Mouse (Mus musculus): ENCODE data around the gene Arhgap8. TPM values are rescaled to one million over a fixed set of nuclear protein-coding genes. Genes with fewer than 3 reads are reported as not detected.

Arhgap8 gene
- polyA plus RNA-seq, 1 experiment from 2014 or later: 26.4 TPM

- Histone ChIP-seq H3K9me3 (ENCODE audit: control insufficient read depth, low read length) (no peaks in the 10 kb centered on the region; the same call in 1 of the 2 replicates), H3K4me1 (replicated peaks; ENCODE audit: control insufficient read depth, insufficient read depth, low read length) (peaks cover 14% of the 10 kb centered on the region; the same call in 1 of the 2 replicates), H3K4me2 (ENCODE audit: low read depth, low read length) (no peak overlapping the region), H3K4me3 (ENCODE audit: low read length) (no peak overlapping the region), H3K9ac (ENCODE audit: low read length) (no peak overlapping the region), H3K36me3 (ENCODE audit: control insufficient read depth, insufficient read depth, low read length) (peaks cover 19% of the 10 kb centered on the region), H3K27ac (ENCODE audit: low read length) (no peak overlapping the region), H3K27me3 (ENCODE audit: control insufficient read depth, insufficient read depth, low read depth, low read length) (no peaks in the 10 kb centered on the region)
- WGBS: 52% methylated on average over 6 of the region's 6 CpGs
- peak; percentile 32 for ATAC-seq (ENCODE audit: low read depth)
Observed at GRCm38 (mm10) chr15:84689356-84689755, 30.5 kb upstream of the Arhgap8 start.

- WGBS: 91% methylated on average over 6 of the region's 6 CpGs
- Histone ChIP-seq H3K27me3 (ENCODE audit: control insufficient read depth, insufficient read depth, low read depth, low read length) (no peaks in the 10 kb centered on the region), H3K4me1 (replicated peaks; ENCODE audit: control insufficient read depth, insufficient read depth, low read length) (peaks cover 14% of the 10 kb centered on the region; the same call in 1 of the 2 replicates), H3K36me3 (ENCODE audit: control insufficient read depth, insufficient read depth, low read length) (peaks cover 19% of the 10 kb centered on the region), H3K27ac (ENCODE audit: low read length) (no peak overlapping the region), H3K9ac (ENCODE audit: low read length) (no peak overlapping the region), H3K4me2 (ENCODE audit: low read depth, low read length) (no peak overlapping the region), H3K9me3 (ENCODE audit: control insufficient read depth, low read length) (no peaks in the 10 kb centered on the region; the same call in 1 of the 2 replicates), H3K4me3 (ENCODE audit: low read length) (no peak overlapping the region)
- ATAC-seq (ENCODE audit: low read depth): no peak
Observed at GRCm38 (mm10) chr15:84691513-84691912, 28.3 kb upstream of the Arhgap8 start.

GRCm38 (mm10) chr15:84692645-84693044 lies 27.2 kb upstream of the Arhgap8 start:
- Histone ChIP-seq H3K27ac (ENCODE audit: low read length) (no peak overlapping the region), H3K4me3 (ENCODE audit: low read length) (no peak overlapping the region), H3K9ac (ENCODE audit: low read length) (no peak overlapping the region), H3K36me3 (ENCODE audit: control insufficient read depth, insufficient read depth, low read length) (peaks cover 19% of the 10 kb centered on the region), H3K9me3 (ENCODE audit: control insufficient read depth, low read length) (no peaks in the 10 kb centered on the region), H3K27me3 (ENCODE audit: control insufficient read depth, insufficient read depth, low read depth, low read length) (no peaks in the 10 kb centered on the region), H3K4me2 (ENCODE audit: low read depth, low read length) (no peak overlapping the region), H3K4me1 (replicated peaks; ENCODE audit: control insufficient read depth, insufficient read depth, low read length) (peaks cover 14% of the 10 kb centered on the region; the same call in 1 of the 2 replicates)
- no peak for ATAC-seq (ENCODE audit: low read depth)
- WGBS: 78% methylated on average over 7 of the region's 7 CpGs

- no peak overlapping the region for H3K9ac ChIP-seq (ENCODE audit: low read length)
- H3K36me3 ChIP-seq (ENCODE audit: control insufficient read depth, insufficient read depth, low read length): peaks cover 18% of the 10 kb centered on the region
- H3K4me3 ChIP-seq (ENCODE audit: low read length): no peak overlapping the region
- no peak overlapping the region for H3K27ac ChIP-seq (ENCODE audit: low read length)
- ATAC-seq (ENCODE audit: low read depth): no peak
- WGBS: 74% methylated on average over 4 of the region's 4 CpGs
- H3K4me2 ChIP-seq (ENCODE audit: low read depth, low read length): no peak overlapping the region
- H3K27me3 ChIP-seq (ENCODE audit: control insufficient read depth, insufficient read depth, low read depth, low read length): no peaks in the 10 kb centered on the region
- H3K4me1 ChIP-seq (replicated peaks; ENCODE audit: control insufficient read depth, insufficient read depth, low read length): no peaks in the 10 kb centered on the region
- H3K9me3 ChIP-seq (ENCODE audit: control insufficient read depth, low read length): no peaks in the 10 kb centered on the region
Observed at GRCm38 (mm10) chr15:84696021-84696420, 23.8 kb upstream of the Arhgap8 start.

- no peak for ATAC-seq (ENCODE audit: low read depth)
- H3K9ac ChIP-seq (ENCODE audit: low read length): no peak overlapping the region
- no peaks in the 10 kb centered on the region for H3K27me3 ChIP-seq (ENCODE audit: control insufficient read depth, insufficient read depth, low read depth, low read length)
- H3K4me2 ChIP-seq (ENCODE audit: low read depth, low read length): no peak overlapping the region
- H3K4me1 ChIP-seq (replicated peaks; ENCODE audit: control insufficient read depth, insufficient read depth, low read length): no peaks in the 10 kb centered on the region
- H3K4me3 ChIP-seq (ENCODE audit: low read length): no peak overlapping the region
- WGBS: 63% methylated on average over 11 of the region's 11 CpGs
- no peaks in the 10 kb centered on the region for H3K9me3 ChIP-seq (ENCODE audit: control insufficient read depth, low read length)
- no peak overlapping the region for H3K27ac ChIP-seq (ENCODE audit: low read length)
- H3K36me3 ChIP-seq (ENCODE audit: control insufficient read depth, insufficient read depth, low read length): peaks cover 20% of the 10 kb centered on the region
Observed at GRCm38 (mm10) chr15:84697611-84698011, 22.2 kb upstream of the Arhgap8 start.

- ATAC-seq (ENCODE audit: low read depth): no peak
- H3K27me3 ChIP-seq (ENCODE audit: control insufficient read depth, insufficient read depth, low read depth, low read length): no peaks in the 10 kb centered on the region
- H3K4me1 ChIP-seq (replicated peaks; ENCODE audit: control insufficient read depth, insufficient read depth, low read length): no peaks in the 10 kb centered on the region
- WGBS: 60% methylated on average over 2 of the region's 2 CpGs
- H3K36me3 ChIP-seq (ENCODE audit: control insufficient read depth, insufficient read depth, low read length): peaks cover 20% of the 10 kb centered on the region
- no peak overlapping the region for H3K4me3 ChIP-seq (ENCODE audit: low read length)
- no peak overlapping the region for H3K4me2 ChIP-seq (ENCODE audit: low read depth, low read length)
- H3K27ac ChIP-seq (ENCODE audit: low read length): no peak overlapping the region
- H3K9me3 ChIP-seq (ENCODE audit: control insufficient read depth, low read length): no peaks in the 10 kb centered on the region
- no peak overlapping the region for H3K9ac ChIP-seq (ENCODE audit: low read length)
Observed at GRCm38 (mm10) chr15:84698189-84698588, 21.7 kb upstream of the Arhgap8 start.

- WGBS: 56% methylated on average over 6 of the region's 6 CpGs
- Histone ChIP-seq H3K36me3 (ENCODE audit: control insufficient read depth, insufficient read depth, low read length) (peaks cover 9% of the 10 kb centered on the region; the same call in 1 of the 2 replicates), H3K4me2 (ENCODE audit: low read depth, low read length) (no peak overlapping the region), H3K9ac (ENCODE audit: low read length) (no peak overlapping the region), H3K27me3 (ENCODE audit: control insufficient read depth, insufficient read depth, low read depth, low read length) (no peaks in the 10 kb centered on the region), H3K27ac (ENCODE audit: low read length) (no peak overlapping the region), H3K4me3 (ENCODE audit: low read length) (no peak overlapping the region), H3K9me3 (ENCODE audit: control insufficient read depth, low read length) (no peaks in the 10 kb centered on the region), H3K4me1 (replicated peaks; ENCODE audit: control insufficient read depth, insufficient read depth, low read length) (no peaks in the 10 kb centered on the region)
- no peak for ATAC-seq (ENCODE audit: low read depth)
Observed at GRCm38 (mm10) chr15:84700147-84700794, 19.6 kb upstream of the Arhgap8 start.

GRCm38 (mm10) chr15:84701947-84702346 lies 17.9 kb upstream of the Arhgap8 start:
- no peak overlapping the region for H3K27ac ChIP-seq (ENCODE audit: low read length)
- H3K4me3 ChIP-seq (ENCODE audit: low read length): no peak overlapping the region
- H3K36me3 ChIP-seq (ENCODE audit: control insufficient read depth, insufficient read depth, low read length): peaks cover 9% of the 10 kb centered on the region; the same call in 1 of the 2 replicates
- H3K9me3 ChIP-seq (ENCODE audit: control insufficient read depth, low read length): no peaks in the 10 kb centered on the region
- ATAC-seq (ENCODE audit: low read depth): no peak
- H3K9ac ChIP-seq (ENCODE audit: low read length): no peak overlapping the region
- H3K4me2 ChIP-seq (ENCODE audit: low read depth, low read length): no peak overlapping the region
- no peaks in the 10 kb centered on the region for H3K27me3 ChIP-seq (ENCODE audit: control insufficient read depth, insufficient read depth, low read depth, low read length)
- 21% methylated on average over 4 of the region's 4 CpGs for WGBS
- no peaks in the 10 kb centered on the region for H3K4me1 ChIP-seq (replicated peaks; ENCODE audit: control insufficient read depth, insufficient read depth, low read length)

GRCm38 (mm10) chr15:84702391-84703345 lies 17.2 kb upstream of the Arhgap8 start:
- Histone ChIP-seq H3K4me1 (replicated peaks; ENCODE audit: control insufficient read depth, insufficient read depth, low read length) (no peaks in the 10 kb centered on the region), H3K4me2 (ENCODE audit: low read depth, low read length) (no peak overlapping the region), H3K27me3 (ENCODE audit: control insufficient read depth, insufficient read depth, low read depth, low read length) (no peaks in the 10 kb centered on the region), H3K9ac (ENCODE audit: low read length) (no peak overlapping the region), H3K9me3 (ENCODE audit: control insufficient read depth, low read length) (no peaks in the 10 kb centered on the region), H3K4me3 (ENCODE audit: low read length) (no peak overlapping the region), H3K27ac (ENCODE audit: low read length) (no peak overlapping the region), H3K36me3 (ENCODE audit: control insufficient read depth, insufficient read depth, low read length) (peaks cover 9% of the 10 kb centered on the region; the same call in 1 of the 2 replicates)
- ATAC-seq (ENCODE audit: low read depth): no peak
- 81% methylated on average over 29 of the region's 29 CpGs for WGBS

Data from lung, embryonic 16.5 days (tissue).